Mouse (Mus musculus) limb, embryonic 10.5 days (tissue): ENCODE data around the gene Sim1. TPM values are rescaled to one million over a fixed set of nuclear protein-coding genes. Genes with fewer than 3 reads are reported as not detected.

Source experiments
- DNase-seq: peaks from one replicate; pipeline ENCODE4 v3.0.0-alpha.2; 2017; ENCODE audit warnings: low spot score
- H3K27ac ChIP-seq: fragments of 300-500 bp; sonication (generic); 2 replicates; pipeline ENCODE4 v1.5.1; 2016; ENCODE audit warnings: mild to moderate bottlenecking
- H3K27me3 ChIP-seq: fragments of 300-500 bp; sonication (generic); 2 replicates; pipeline ENCODE4 v1.6.1; 2016; ENCODE audit warnings: low read depth, mild to moderate bottlenecking; ENCODE audit not compliant: poor library complexity, severe bottlenecking
- H3K36me3 ChIP-seq: fragments of 300-500 bp; sonication (generic); 2 replicates; pipeline ENCODE4 v1.6.1; 2016; ENCODE audit warnings: mild to moderate bottlenecking, moderate library complexity
- H3K4me1 ChIP-seq: fragments of 300-500 bp; sonication (generic); 2 replicates; pipeline ENCODE4 v1.6.1; 2016
- H3K4me3 ChIP-seq: fragments of 300-500 bp; sonication (generic); 2 replicates; pipeline ENCODE4 v1.5.1; 2016; ENCODE audit warnings: mild to moderate bottlenecking, moderate library complexity
- H3K9me3 ChIP-seq: fragments of 300-500 bp; sonication (generic); replicated peaks from 2 replicates; pipeline ENCODE4 v1.6.1; 2016; ENCODE audit warnings: mild to moderate bottlenecking
- WGBS: fragments of 180-500 bp; shearing (Covaris S2); methylation state at CpG from one replicate; pipeline ENCODE4 v1.1.7; 2016; 5-methylcytosine and 5-hydroxymethylcytosine counted together
- polyA plus RNA-seq: library from polyadenylated mRNA; unstranded; fragments of >200 nt; fragmentation: Nextera tagmentation; extraction: Ambion mirVana; gene quantifications from 2 replicates; pipeline ENCODE4 v1.2.1, GENCODE M21; 2016

Sim1 gene
- polyA plus RNA-seq, 1 experiment from 2014 or later = 0.65 TPM

DNA sequence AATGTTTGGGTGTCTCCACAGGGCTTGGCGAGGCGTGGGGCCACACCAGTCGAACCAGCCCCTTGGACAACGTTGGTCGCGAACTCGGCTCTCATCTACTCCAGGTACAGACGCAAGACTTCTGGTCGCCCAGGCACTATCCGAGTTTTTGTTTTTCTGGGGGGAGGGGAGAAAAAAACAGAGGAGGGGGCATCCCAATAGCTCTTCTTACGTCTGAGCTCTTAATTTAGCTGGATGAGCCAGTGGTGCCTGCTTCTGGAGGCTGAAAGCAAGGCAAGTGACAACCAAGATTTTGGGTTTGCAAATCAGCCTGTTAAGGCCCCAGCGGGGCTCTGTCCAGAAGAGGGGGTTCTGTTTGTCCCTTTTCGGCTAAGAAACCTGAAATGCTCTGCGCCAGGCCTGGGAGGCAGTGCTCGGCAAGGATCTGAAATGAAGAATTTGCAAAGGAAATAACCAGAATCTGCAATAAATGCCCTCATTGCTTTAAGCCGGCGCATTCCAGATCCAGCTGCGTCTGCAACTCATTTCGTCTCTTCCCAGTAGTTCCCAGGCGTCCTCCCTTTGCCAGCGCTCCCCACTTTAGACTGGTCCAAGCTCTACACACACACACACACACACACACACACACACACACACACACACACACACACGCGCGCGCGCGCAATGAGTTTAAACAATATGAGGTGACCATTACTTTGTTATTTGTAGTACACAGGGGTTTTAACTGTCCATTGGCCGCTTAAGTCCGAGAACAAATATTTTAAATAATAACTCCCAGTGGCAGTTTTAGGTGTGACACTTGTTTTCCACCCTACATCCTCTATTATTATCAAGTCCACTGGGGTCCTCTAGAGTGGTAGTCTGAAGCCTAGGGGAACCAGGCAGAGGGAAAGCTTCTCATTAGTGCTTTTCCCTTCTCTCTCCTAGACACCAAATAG, 10.5 kb downstream of the Sim1 start:
- Histone ChIP-seq H3K36me3 (no peaks in the 10 kb centered on the region), H3K27ac (no peak overlapping the region), H3K27me3 (peaks cover 100% of the 10 kb centered on the region), H3K4me3 (no peak overlapping the region; the same call in 1 of the 2 replicates), H3K9me3 (no peaks in the 10 kb centered on the region), H3K4me1 (peaks cover 26% of the 10 kb centered on the region)
- 6% methylated on average over 29 of the region's 29 CpGs for WGBS
- DNase-seq = peak; percentile 59

DNA sequence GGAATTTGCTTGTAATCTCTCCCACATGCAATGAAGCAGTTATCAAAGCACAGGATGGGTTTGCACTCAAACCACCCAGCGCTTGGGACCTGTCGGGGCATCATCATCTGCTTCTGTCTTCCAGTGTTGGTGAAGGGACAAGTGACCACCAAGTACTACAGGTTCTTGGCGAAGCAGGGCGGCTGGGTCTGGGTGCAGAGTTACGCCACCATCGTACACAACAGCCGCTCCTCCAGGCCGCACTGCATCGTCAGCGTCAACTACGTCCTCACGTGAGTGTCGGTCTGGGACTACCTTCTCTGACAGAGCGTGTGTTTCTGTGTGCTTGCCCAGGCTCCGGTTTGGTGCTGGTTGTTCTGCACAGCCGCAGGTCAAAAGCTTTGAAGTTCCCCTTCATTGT, 15.8 kb downstream of the Sim1 start:
- H3K4me3 ChIP-seq = peak overlapping the region; percentile 31
- H3K4me1 ChIP-seq = peaks cover 5% of the 10 kb centered on the region; the same call in 1 of the 2 replicates
- H3K27me3 ChIP-seq = peaks cover 85% of the 10 kb centered on the region
- H3K36me3 ChIP-seq = no peaks in the 10 kb centered on the region
- H3K27ac ChIP-seq = no peak overlapping the region
- DNase-seq = peak; percentile 53
- H3K9me3 ChIP-seq = no peaks in the 10 kb centered on the region
- WGBS = 5% methylated on average over 16 of the region's 16 CpGs

- Histone ChIP-seq H3K9me3 (no peaks in the 10 kb centered on the region), H3K4me3 (peak overlapping the region; percentile 31), H3K4me1 (peaks cover 5% of the 10 kb centered on the region; the same call in 1 of the 2 replicates), H3K36me3 (no peaks in the 10 kb centered on the region), H3K27me3 (peaks cover 79% of the 10 kb centered on the region), H3K27ac (no peak overlapping the region)
- 6% methylated on average over 12 of the region's 12 CpGs for whole genome bisulfite sequencing
- peak; percentile 56 for DNase-seq
These were observed 16.4 kb downstream of the Sim1 start for GRCm38 (mm10) chr10:50910861-50911410.

GRCm38 (mm10) chr10:50915607-50916006, 21.1 kb downstream of the Sim1 start:
- no peak overlapping the region for H3K27ac ChIP-seq
- H3K4me1 ChIP-seq = peaks cover under 1% of the 10 kb centered on the region; the same call in 1 of the 2 replicates
- DNase-seq = no peak
- H3K4me3 ChIP-seq = no peak overlapping the region
- WGBS = 52% methylated on average over 2 of the region's 2 CpGs
- no peaks in the 10 kb centered on the region for H3K36me3 ChIP-seq
- H3K9me3 ChIP-seq = no peaks in the 10 kb centered on the region
- peaks cover 33% of the 10 kb centered on the region for H3K27me3 ChIP-seq

- Histone ChIP-seq H3K4me1 (no peaks in the 10 kb centered on the region), H3K9me3 (no peaks in the 10 kb centered on the region), H3K27ac (no peak overlapping the region), H3K27me3 (no peaks in the 10 kb centered on the region), H3K36me3 (no peaks in the 10 kb centered on the region), H3K4me3 (no peak overlapping the region)
- no peak for DNase-seq
- WGBS = 73% methylated on average over 5 of the region's 5 CpGs
These were observed 34.7 kb downstream of the Sim1 start for GRCm38 (mm10) chr10:50929281-50929680.

GRCm38 (mm10) chr10:50935673-50936072, 41.1 kb downstream of the Sim1 start:
- H3K36me3 ChIP-seq = no peaks in the 10 kb centered on the region
- no peaks in the 10 kb centered on the region for H3K4me1 ChIP-seq

GRCm38 (mm10) chr10:50973625-50974024, 79.1 kb downstream of the Sim1 start:
- DNase-seq = no peak
- Histone ChIP-seq H3K36me3 (no peaks in the 10 kb centered on the region), H3K27ac (no peak overlapping the region), H3K4me3 (no peak overlapping the region), H3K9me3 (no peaks in the 10 kb centered on the region), H3K27me3 (no peaks in the 10 kb centered on the region), H3K4me1 (no peaks in the 10 kb centered on the region)
- WGBS = 77% methylated on average over 1 of the region's 1 CpGs

More at GRCm38 (mm10) chr10:50935673-50936072, 41.1 kb downstream of the Sim1 start:
- no peak overlapping the region for H3K27ac ChIP-seq
- H3K9me3 ChIP-seq = no peaks in the 10 kb centered on the region
- no peak for DNase-seq
- H3K27me3 ChIP-seq = no peaks in the 10 kb centered on the region
- H3K4me3 ChIP-seq = no peak overlapping the region

GRCm38 (mm10) chr10:50981849-50982248, 87.3 kb downstream of the Sim1 start:
- Histone ChIP-seq H3K36me3 (no peaks in the 10 kb centered on the region), H3K4me1 (no peaks in the 10 kb centered on the region), H3K9me3 (no peaks in the 10 kb centered on the region), H3K27ac (no peak overlapping the region), H3K4me3 (no peak overlapping the region), H3K27me3 (no peaks in the 10 kb centered on the region)
- WGBS = 95% methylated on average over 3 of the region's 3 CpGs
- no peak for DNase-seq

DNA sequence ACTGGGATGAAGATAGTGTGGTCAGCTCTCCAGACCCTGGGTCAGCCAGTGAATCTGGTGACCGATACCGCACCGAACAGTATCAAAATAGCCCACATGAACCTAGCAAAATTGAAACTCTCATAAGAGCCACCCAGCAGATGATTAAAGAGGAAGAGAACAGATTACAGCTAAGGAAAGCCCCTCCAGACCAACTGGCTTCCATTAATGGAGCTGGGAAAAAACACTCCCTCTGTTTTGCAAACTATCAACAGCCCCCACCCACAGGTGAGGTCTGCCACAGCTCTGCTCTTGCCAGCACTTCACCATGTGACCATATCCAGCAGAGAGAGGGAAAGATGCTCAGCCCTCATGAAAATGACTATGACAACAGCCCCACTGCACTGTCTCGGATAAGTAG, 89.1 kb downstream of the Sim1 start:
- Histone ChIP-seq H3K27ac (no peak overlapping the region), H3K36me3 (no peaks in the 10 kb centered on the region), H3K9me3 (no peaks in the 10 kb centered on the region), H3K27me3 (no peaks in the 10 kb centered on the region), H3K4me3 (no peak overlapping the region), H3K4me1 (no peaks in the 10 kb centered on the region)
- WGBS = 98% methylated on average over 4 of the region's 4 CpGs
- no peak for DNase-seq

DNA sequence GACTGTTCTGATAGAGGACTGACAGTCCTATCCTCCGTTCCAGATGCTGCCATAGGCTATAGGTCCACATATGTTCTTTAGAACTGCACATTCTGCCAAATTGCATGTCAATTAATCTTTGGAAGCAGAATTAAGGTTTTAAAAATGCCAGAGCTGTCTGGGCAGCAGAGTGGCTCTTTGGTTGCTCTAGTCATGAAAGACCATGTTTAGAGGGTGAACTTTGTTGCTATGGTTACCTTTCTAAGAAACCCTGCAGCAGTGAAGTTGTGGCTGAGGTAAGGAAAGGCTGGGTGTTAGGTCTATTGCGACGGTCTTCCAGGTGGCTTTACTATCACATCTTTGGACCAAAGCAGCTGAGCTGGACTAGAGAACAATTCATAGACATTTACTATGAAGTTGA, 113.2 kb downstream of the Sim1 start:
- Histone ChIP-seq H3K4me3 (no peak overlapping the region), H3K9me3 (no peaks in the 10 kb centered on the region), H3K27ac (no peak overlapping the region), H3K27me3 (no peaks in the 10 kb centered on the region), H3K36me3 (no peaks in the 10 kb centered on the region), H3K4me1 (peaks cover 12% of the 10 kb centered on the region)
- no peak for DNase-seq
- 75% methylated on average over 3 of the region's 3 CpGs for WGBS

DNA sequence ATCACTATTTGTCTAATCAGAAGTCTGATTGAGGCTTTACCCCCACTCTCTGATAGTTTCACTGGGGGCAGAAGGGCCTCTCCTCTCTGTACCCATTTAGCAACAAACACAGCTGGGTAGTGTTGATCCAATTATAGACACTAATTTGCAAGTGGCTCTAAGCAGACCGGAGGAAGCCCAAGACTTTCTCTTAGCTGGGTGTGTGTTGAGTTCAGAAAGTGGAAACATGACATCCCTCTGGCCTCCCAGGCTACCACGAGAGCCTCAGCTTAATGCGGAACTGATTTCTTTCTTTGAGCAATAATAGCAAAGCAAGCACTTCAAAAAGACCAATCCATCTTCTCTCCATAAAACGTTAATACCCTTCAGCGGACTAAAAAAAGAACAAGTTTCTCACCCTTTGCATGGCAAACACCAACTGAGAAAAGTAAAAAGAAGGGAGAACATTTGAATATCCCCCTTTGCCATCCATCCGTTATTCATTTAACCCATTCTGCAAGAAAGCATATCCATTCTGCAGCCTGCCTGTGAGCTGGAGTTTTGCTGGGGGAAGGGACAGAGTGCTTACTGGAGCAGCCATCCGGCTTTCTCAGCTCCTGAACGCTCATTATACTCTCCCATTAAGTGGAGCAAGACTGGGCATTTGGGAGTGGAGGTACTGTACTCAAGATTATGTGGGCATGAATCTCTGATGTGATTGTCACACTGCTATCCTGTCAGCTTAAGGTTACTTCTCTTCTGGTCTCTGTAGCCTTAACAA, 117.0 kb downstream of the Sim1 start:
- no peak overlapping the region for H3K27ac ChIP-seq

GRCm38 (mm10) chr10:51014901-51015300, 120.3 kb downstream of the Sim1 start:
- Histone ChIP-seq H3K27ac (no peak overlapping the region), H3K4me1 (peaks cover 16% of the 10 kb centered on the region), H3K9me3 (no peaks in the 10 kb centered on the region), H3K36me3 (no peaks in the 10 kb centered on the region), H3K27me3 (no peaks in the 10 kb centered on the region), H3K4me3 (no peak overlapping the region)
- DNase-seq = no peak
- WGBS = 54% methylated on average over 2 of the region's 2 CpGs

More for the DNA sequence above, 117.0 kb downstream of the Sim1 start:
- Histone ChIP-seq H3K4me3 (no peak overlapping the region), H3K9me3 (no peaks in the 10 kb centered on the region), H3K4me1 (peaks cover 16% of the 10 kb centered on the region), H3K27me3 (no peaks in the 10 kb centered on the region), H3K36me3 (no peaks in the 10 kb centered on the region)
- WGBS = 10% methylated on average over 8 of the region's 8 CpGs
- no peak for DNase-seq

GRCm38 (mm10) chr10:51015362-51015761, 120.8 kb downstream of the Sim1 start:
- WGBS = 40% methylated on average over 1 of the region's 1 CpGs
- H3K27ac ChIP-seq = no peak overlapping the region
- H3K4me3 ChIP-seq = no peak overlapping the region
- H3K27me3 ChIP-seq = no peaks in the 10 kb centered on the region
- peaks cover 16% of the 10 kb centered on the region for H3K4me1 ChIP-seq
- H3K36me3 ChIP-seq = no peaks in the 10 kb centered on the region
- no peak for DNase-seq
- H3K9me3 ChIP-seq = no peaks in the 10 kb centered on the region
